Mouse (Mus musculus) bone marrow, adult 2 months (tissue): ENCODE measurements around the gene Vmn1r211.

Source experiments
- CTCF ChIP-seq: fragments of 200-500 bp; IDR thresholded peaks from 2 replicates; pipeline ENCODE4 v1.5.1; 2011; ENCODE audit warnings: low read length, control low read depth; ENCODE audit not compliant: control insufficient read depth, insufficient read depth
- POLR2A ChIP-seq: fragments of 200-500 bp; IDR thresholded peaks from 2 replicates; pipeline ENCODE4 v1.6.1; 2011; ENCODE audit warnings: low read depth, mild to moderate bottlenecking, control low read depth, low read length, borderline replicate concordance; ENCODE audit not compliant: control insufficient read depth

DNA sequence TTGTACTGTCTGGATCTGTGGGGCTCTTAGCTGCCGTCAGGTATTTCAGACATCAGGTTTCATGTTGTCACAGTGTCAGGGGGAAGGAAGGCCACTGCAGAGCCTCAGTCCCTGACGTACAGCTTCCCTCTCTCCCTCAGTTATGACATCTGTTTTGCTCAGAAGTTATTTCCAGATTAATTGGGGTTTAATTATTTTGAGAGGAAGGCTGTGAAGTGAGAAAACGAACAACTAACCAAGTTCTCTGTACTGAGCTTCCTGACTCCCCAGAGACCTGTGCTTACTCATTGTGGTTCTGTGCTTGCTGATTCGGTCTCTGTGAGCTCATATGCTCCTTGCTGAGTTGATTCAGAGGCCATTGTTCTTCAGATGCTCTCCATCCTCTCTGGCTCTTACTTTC lies 26.1 kb downstream of the Vmn1r211 start, which contains the start of gene Vmn1r210:
- TF ChIP-seq CTCF (no peak), POLR2A (no peak)
